Mouse (Mus musculus) ES-E14 (cell line): Measurements from ENCODE around the gene Homer3. TPM values are rescaled to one million over a fixed set of nuclear protein-coding genes. Genes with fewer than 3 reads are reported as not detected.

Experiments
- DNase-seq: peaks from one replicate; pipeline ENCODE4 v3.0.0-alpha.2; 2013; ENCODE audit warnings: low read depth, low spot score
- H3K27ac ChIP-seq: 2 replicates; pipeline ENCODE4 v1.5.1; 2012; ENCODE audit warnings: low read depth, mild to moderate bottlenecking, low read length, moderate library complexity, mixed read lengths; ENCODE audit not compliant: poor library complexity, insufficient read depth, severe bottlenecking
- H3K36me3 ChIP-seq: 2 replicates; pipeline ENCODE4 v1.6.1; 2012; ENCODE audit warnings: mild to moderate bottlenecking, low read length, moderate library complexity, mixed read lengths; ENCODE audit not compliant: control insufficient read depth, poor library complexity, insufficient read depth, severe bottlenecking
- H3K4me1 ChIP-seq, 2 experiments: fragments of 150-350 bp in 1 of 2; sonication (generic) in 1 of 2; 2 replicates each; pipeline ENCODE4 v1.6.1; 2012; ENCODE audit warnings: low read length in 2 of 2, mild to moderate bottlenecking in 1 of 2, mixed read lengths in 1 of 2; ENCODE audit not compliant: control insufficient read depth in 2 of 2, insufficient read depth in 2 of 2, poor library complexity in 1 of 2
- H3K4me3 ChIP-seq, 2 experiments: fragments of 150-350 bp in 1 of 2; sonication (generic) in 1 of 2; 2 replicates each; pipeline ENCODE4 v1.5.1; 2012; ENCODE audit warnings: low read length in 2 of 2, low read depth in 1 of 2, mild to moderate bottlenecking in 1 of 2, mixed read lengths in 1 of 2; ENCODE audit not compliant: insufficient read depth in 1 of 2, poor library complexity in 1 of 2, severe bottlenecking in 1 of 2
- H3K9ac ChIP-seq: 2 replicates; pipeline ENCODE4 v1.6.1; 2012; ENCODE audit warnings: low read depth, mild to moderate bottlenecking, low read length, mixed read lengths; ENCODE audit not compliant: poor library complexity, insufficient read depth, severe bottlenecking
- H3K9me3 ChIP-seq: fragments of 150-350 bp; sonication (generic); 2 replicates; pipeline ENCODE4 v1.6.1; 2012; ENCODE audit warnings: low read depth, mild to moderate bottlenecking, low read length; ENCODE audit not compliant: control insufficient read depth, insufficient read depth
- CHD2 ChIP-seq: IDR thresholded peaks from 2 replicates; pipeline ENCODE4 v1.6.1; 2014; ENCODE audit warnings: mild to moderate bottlenecking, low read depth, low read length, inconsistent platforms
- HCFC1 ChIP-seq: IDR thresholded peaks from 2 replicates; pipeline ENCODE4 v1.6.1; 2012; ENCODE audit warnings: low read length, inconsistent platforms, borderline replicate concordance; ENCODE audit not compliant: insufficient read depth
- MAFK ChIP-seq: IDR thresholded peaks from 2 replicates; pipeline ENCODE4 v1.6.1; 2014; ENCODE audit warnings: mild to moderate bottlenecking, low read depth, low read length, inconsistent platforms; ENCODE audit not compliant: insufficient read depth
- ZC3H11A ChIP-seq: IDR thresholded peaks from 2 replicates; pipeline ENCODE4 v1.6.1; 2012; ENCODE audit warnings: low read depth, mild to moderate bottlenecking, inconsistent platforms, low read length, borderline replicate concordance
- ZNF384 ChIP-seq: IDR thresholded peaks from 2 replicates; pipeline ENCODE4 v1.6.1; 2012; ENCODE audit warnings: low read depth, low read length, inconsistent platforms
- in situ Hi-C, 2 experiments: fragments of 600-800 bp; cut with MboI; formaldehyde crosslinking; loops; one replicate each; pipeline ENCODE4 v1.15.1; 2025; ENCODE audit warnings: low sequenced_read_pairs in 2 of 2, inconsistent platforms in 1 of 2; ENCODE audit not compliant: unreplicated experiment in 2 of 2
- total RNA-seq: library from RNA; depleted of rRNA; stranded (reverse); fragments of 300-350 nt; gene quantifications from 2 replicates; pipeline ENCODE4 v1.2.3, GENCODE M21; 2012

Homer3 gene
- total RNA-seq, 1 experiment = 34.4 TPM

DNA sequence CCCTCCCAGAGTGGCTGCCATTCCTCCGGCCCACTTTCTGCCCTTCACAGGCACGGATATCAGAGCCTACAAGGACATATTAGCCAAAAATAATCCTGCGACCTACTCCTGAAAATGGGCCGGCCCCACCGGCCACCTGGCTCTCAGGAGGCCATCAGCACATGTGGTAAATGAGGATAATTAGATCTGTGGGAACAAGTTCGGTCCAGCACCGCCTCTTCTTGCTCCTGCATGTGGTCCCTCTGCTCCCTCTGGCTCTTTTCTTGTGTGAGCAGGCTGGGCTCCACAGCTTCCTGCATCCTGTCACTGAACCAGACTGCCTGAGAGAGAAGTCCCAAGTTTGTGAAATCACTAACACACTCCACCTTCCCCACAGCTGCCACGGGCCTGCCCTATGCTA is 3.4 kb upstream of the Homer3 start:
- DNase-seq = no peak
- no peak overlapping the region; a peak in 1 of 4 replicates for H3K4me3 ChIP-seq
- H3K9me3 ChIP-seq = no peaks in the 10 kb centered on the region
- H3K36me3 ChIP-seq = peaks cover under 1% of the 10 kb centered on the region; the same call in 1 of the 2 replicates
- H3K9ac ChIP-seq = no peak overlapping the region
- no peak overlapping the region for H3K27ac ChIP-seq
- TF ChIP-seq HCFC1 (no peak), ZC3H11A (no peak), CHD2 (no peak), ZNF384 (no peak), MAFK (no peak)
- peaks cover 6 to 31% of the 10 kb centered on the region in 2 experiments; a peak in 3 of 4 replicates for H3K4me1 ChIP-seq
- in situ Hi-C loops = no loop called here

DNA sequence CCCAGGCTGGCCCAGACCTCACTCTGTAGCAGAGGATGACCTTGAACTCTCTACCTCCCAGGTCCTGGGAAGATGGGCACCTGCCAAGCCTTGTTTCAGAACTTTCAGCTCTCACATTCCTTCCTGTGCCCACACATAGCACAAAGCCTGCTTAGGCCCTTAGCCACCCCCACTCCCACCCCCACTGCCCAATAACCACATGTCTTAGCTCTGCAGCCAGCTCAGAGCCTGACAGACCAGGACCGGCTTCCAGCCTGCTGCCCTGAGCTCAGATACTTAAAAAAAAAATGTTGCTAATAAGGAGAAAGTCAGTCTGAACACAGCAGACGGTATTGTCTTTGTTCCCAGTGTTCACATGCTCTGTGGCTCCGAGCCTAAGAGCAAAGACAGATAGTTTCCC is 1.6 kb upstream of the Homer3 start:
- Histone ChIP-seq H3K36me3 (peaks cover 12% of the 10 kb centered on the region; the same call in 1 of the 2 replicates), H3K9ac (no peak overlapping the region), H3K4me3 (no peak overlapping the region), H3K27ac (no peak overlapping the region), H3K4me1 (peaks cover 4 to 35% of the 10 kb centered on the region in 2 experiments; a peak in 3 of 4 replicates), H3K9me3 (no peaks in the 10 kb centered on the region)
- TF ChIP-seq ZNF384 (no peak), MAFK (no peak), ZC3H11A (no peak), CHD2 (no peak), HCFC1 (no peak)
- in situ Hi-C loops = no loop called here
- no peak for DNase-seq

DNA sequence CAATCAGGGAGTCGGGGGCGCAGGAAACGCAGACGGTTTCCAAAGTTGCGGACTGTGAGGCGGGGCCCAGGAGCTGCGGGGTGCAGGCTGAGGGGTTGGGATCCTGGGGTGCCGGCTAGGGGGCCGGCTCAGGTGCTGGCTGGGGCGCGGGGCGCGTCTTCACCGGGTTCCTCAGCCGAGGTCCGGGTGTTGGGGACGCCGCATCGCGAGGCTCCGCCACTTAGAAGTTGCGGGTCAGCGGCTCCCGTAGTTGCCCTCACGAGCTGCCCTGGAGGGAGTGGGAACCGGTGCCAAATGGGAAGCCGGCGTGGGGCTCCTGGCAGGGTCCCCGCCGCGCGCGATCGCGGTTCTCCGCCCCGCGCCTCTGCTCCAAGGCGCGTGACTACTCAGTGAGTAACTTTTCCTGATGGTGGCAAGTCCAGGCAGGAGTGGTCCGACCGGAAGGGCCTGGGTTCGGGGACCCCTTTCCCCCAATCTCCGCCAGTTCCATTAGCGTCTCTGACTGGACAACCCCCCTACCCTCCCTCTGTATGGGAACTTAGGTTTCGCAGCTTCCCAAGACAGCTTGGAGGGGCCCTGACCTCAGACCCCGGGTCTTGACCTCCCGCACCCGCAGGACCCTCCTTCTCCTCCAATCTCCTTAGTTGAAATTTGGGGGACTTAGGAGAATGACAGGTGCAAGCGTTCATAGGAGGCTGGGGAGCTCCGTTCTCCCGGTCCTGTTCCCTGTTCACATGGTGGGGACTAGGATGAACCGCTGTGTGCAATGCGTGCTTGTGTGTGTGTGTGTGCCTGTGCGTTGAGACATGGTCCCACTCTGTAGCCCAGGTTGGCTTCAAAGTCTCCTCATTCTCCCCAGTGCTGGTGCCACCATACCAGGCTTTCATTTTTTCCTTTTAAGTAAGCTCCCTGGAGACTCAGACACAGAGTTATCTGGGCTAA is 780 bp downstream of the Homer3 start:
- in situ Hi-C loops = no loop called here
- H3K9ac ChIP-seq = peak overlapping the region; percentile 86
- peaks cover 22% of the 10 kb centered on the region; the same call in 1 of the 2 replicates for H3K36me3 ChIP-seq
- peak overlapping the region; percentile 91 to 95 for H3K4me3 ChIP-seq
- peak overlapping the region; percentile 63; the same call in 1 of the 2 replicates for H3K27ac ChIP-seq
- no peaks in the 10 kb centered on the region for H3K9me3 ChIP-seq
- peaks cover 4 to 24% of the 10 kb centered on the region in 2 experiments; a peak in 3 of 4 replicates for H3K4me1 ChIP-seq
- TF ChIP-seq ZC3H11A = no peak
- TF ChIP-seq ZNF384 = no peak
- no peak for TF ChIP-seq MAFK
- TF ChIP-seq CHD2 = no peak
- no peak for TF ChIP-seq HCFC1
- DNase-seq = no peak

- Histone ChIP-seq H3K36me3 (peaks cover 25% of the 10 kb centered on the region; the same call in 1 of the 2 replicates), H3K4me1 (peaks cover 4 to 22% of the 10 kb centered on the region in 2 experiments; a peak in 3 of 4 replicates), H3K9me3 (no peaks in the 10 kb centered on the region), H3K4me3 (no peak overlapping the region), H3K27ac (no peak overlapping the region), H3K9ac (no peak overlapping the region)
- TF ChIP-seq MAFK = no peak
- TF ChIP-seq ZNF384 = no peak
- no peak for TF ChIP-seq HCFC1
- TF ChIP-seq ZC3H11A = no peak
- no peak for TF ChIP-seq CHD2
- in situ Hi-C loops = no loop called here
- no peak for DNase-seq
Observed at GRCm38 (mm10) chr8:70284421-70284820, 1.8 kb downstream of the Homer3 start.
